Mouse (Mus musculus) ovary, postnatal 10 days (tissue): ENCODE data around the gene Bik.

Source experiments
- DNase-seq: peaks from one replicate; pipeline ENCODE4 v3.0.0; 2022; ENCODE audit warnings: low spot score

Bik gene

DNA sequence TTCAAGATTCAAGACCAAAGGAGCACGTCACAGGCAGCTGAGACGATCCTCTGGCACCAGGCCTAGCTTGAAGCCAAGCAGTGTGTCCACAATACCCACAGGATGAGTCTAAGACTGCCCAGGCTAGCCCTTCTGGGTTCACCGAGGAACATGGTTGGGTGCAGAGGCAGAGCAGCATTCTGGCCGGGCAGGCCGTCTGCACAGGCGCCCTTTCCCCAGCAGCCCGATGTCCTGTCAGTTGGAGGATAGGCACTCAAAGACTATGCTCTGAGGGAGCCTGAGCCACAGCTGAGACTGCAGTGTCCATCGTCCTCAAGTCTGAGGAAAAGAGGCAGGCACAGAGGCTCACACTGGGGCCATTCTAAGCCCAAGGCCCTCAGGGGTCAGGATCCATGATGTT, 20.5 kb downstream of the Bik start:
- no peak for DNase-seq

DNA sequence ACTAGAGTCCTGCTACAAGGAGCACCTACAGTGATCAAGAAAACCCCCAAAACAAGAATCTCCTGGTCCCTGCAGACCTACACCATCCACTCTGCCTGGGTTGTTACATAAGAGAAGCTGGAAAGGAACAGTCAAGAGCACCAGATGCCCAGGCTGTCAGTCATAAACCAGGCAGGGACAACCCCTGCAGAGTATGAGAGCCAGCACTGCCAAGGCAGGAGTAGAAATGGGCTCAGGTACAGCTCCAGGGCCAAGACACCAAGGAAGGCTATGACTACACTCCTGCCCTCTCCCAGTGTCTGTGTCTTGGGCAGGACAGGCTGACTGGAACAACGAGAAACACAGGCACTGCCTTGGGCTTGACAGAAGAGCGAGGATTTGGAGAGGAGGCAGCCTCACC, 23.5 kb downstream of the Bik start:
- no peak for DNase-seq

DNA sequence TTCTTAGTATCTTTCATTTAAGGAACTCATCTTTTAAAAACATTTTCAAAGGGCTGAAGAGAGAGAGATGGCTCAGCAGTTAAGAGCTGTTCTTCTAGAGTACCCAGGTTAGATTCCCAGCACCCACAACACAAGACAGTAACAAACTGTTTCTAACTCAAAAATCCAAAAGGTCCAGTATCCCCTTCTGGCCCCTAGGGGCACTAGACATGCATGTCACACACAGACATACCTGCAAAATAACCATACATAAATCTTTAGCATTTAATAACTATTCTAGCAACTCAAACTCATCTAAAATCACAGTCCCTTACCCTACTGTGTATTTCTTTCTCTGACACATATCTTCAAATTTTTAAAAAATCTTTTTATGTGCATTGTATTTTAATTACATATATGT, 27.2 kb downstream of the Bik start:
- no peak for DNase-seq

DNA sequence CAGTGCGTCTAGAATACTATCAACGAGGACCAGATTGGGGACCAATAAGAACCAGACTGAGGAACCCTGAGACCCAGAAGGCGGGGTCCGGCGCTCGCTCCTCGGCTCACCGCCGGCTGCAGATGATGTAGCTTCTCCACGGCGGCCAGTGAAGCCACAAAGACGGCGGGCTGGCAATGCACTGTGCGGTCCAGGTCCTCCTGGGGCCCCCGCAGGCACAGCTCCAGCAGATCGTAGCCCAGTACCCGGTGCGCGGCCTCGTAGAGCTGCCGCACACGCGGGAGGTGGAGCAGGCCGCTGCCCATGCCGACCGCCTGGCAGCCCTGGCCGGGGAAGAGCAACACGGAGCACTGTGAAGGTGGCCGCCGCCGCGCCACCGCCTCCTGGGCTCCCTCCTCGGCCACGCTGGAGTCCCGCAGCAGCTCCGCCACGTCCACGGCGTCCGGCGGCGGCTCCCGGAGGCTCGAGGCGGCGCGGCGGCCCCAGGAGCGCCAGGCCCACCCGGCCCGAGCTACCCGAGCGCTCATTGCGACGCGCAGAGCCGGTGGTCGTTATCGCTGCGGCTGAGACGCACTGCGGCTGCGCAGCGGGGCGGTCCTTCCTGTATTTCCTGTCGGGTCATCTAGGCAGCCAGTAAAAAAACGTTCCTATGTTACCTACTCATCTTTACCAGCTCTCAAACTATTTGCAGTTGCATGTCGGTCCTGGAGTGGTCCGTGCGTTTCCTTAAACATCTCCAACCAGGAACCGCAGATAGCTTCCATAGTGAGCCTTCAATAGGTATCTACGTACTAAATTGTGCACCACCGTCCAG, 28.7 kb downstream of the Bik start:
- DNase-seq: peak; percentile 64

DNA sequence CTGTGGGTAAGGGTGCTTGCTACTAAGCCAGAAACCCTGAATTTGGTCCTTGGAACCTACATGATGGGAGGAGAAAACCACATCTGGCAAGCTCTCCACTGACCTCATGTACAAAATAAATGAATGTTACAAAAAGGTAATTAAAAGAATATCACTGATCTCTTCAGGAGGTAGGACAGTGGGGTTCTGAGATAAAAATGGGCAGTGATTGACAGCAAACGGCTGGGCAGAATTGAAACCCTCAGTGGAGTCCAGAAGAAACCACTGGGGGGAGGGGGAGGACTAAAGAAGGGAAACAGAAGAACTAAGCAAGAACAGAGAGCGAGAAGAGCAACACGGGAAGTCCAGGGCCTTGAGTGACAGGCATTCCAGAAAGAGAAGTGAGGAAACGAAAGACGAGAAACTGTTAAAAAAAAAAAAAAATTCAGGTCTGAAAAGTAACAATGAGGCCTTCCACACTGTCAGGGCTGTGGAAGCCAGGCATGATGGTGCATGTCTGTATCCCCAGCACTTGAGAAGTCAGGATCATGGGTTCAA, 34.3 kb downstream of the Bik start:
- no peak for DNase-seq

DNA sequence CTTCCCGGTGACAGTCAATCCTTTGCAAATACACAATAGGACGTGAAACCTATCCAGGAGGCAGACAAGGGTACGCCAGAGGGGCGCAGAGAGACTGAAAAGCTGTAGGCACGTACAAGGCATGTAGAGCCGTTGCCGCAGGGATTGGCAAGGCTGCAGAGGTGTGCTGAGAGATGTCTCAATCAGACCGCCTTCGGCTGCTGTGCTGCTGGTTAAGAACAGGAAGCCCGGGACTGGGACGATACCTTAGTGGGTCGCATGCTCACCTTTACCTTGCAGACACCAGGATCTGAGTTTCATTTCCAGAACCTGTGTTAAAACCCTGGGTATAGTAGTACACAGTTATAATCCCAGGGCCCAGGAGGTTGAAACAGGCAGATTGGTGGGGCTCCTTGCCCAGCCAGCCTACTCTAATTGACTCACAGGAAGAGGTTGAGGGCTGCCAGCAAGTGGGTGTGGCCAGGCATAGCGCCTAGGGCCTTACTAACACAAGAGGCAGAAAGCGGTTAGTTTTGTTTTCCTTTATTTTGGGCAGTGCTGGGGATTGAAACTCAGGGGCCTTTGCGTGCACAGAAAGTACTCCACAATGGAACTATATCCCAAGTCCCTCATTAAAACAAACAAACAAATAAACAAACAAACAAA, 36.1 kb downstream of the Bik start:
- peak; percentile 50 for DNase-seq

DNA sequence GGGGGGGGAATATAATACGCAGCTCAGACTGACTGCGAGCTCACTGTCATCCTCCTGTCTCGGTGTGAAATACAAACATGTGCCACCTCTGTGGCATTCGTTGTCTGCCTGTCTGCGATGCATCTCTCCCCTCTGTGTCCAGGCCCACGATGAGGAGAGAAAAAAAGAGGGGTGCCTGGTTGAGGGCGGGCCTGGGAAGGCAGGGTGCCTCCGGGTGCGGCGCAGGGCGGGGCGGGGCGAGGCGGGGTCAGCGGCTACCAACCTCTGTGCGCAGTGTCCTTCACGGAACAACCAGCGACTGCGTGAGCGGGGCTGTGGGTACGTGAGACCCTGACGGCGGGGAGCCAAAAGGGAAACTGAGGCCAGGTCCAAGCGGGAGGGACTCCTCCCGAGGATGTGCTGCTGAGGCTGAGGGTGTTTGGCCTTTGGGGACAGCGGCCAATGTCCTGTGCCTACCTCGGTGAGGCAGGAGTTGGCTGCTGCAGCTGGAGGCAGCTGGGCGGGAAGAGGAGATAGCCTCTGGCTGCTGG, 36.7 kb downstream of the Bik start, which contains the start of the genes Tspo and Mcat:
Tspo (plus strand) TSS at position 266 of the 530 bp plus-strand sequence.
Mcat (minus strand) TSS at position 461 of the 530 bp plus-strand sequence.
- DNase-seq: peak; percentile 44

DNA sequence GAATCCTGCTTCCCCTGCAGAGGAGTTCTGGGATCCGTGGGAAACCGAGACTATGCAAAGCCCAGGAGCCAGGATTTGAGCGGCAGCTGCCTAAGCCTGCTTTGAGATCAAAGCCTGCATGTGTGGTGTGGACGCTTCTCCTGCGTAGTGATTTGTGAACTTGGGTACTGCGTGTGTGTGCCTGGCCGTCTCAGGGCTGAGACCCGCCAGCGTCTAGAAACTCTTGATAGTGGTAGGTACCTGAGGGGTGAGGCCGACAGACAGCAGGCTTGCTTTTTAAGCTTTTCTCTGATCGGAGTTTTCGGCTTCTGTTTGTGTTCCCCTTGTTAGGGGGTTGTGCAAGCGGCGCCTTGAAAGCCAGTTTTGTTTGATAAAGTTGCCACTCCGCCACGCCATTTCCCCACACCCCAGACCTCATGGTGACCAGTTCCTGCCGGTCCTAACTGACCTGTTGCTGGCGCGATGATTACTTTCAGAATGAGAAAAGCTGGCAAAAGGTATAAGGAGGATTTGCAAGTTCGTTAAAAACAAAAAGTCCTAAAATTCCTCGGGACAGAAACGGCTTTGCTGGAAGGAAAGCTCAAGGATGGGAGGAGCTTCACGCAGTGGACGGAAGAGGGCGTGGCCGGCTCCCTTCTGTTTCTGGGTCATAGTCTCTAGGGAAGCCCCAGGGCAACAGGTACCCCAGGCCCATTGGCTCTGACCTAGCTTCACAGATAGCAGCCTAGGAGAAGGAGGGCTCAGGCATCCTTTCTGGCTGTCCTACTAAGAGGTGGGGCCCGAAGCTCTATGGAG, 37.4 kb downstream of the Bik start:
- peak; percentile 22 for DNase-seq

DNA sequence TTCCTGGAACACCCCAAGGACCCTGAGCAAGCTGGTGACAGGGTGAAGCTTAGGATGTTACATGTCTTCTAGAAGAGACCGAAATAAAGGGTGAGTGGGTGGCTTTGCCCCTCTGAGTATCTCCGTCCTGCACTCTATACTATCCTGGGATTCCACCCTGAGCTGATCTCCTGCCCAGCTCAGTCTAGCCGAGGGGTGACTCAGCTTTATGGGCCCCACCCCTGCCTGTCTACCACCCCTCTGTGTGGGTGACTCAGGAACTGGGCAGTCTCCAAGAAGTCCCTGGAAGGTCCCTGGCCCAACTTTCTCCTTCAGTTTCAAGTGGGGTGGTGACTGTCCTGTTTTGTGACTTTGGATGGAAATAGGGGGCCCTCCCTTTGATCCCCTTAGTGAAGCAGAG, 38.8 kb downstream of the Bik start:
- DNase-seq: no peak

DNA sequence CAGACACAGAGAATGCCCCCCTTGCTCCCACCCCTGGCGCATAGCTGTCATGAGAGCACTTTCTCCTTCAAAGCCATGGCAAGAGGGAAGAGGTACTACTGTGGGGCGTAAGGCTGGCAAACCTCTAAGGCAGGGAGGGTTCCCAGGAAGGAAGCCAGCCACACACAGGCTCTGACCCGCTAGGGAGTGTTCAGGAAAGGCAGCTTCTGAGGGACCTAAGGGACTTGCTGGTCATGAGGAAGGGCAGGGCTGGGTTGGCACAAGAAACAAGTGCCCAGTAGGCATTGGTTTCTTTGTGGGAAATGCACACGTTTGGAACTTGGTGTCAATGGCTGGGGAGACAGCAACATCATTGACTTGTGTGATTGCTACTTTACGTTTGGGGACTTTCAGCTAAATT, 39.3 kb downstream of the Bik start:
- no peak for DNase-seq

DNA sequence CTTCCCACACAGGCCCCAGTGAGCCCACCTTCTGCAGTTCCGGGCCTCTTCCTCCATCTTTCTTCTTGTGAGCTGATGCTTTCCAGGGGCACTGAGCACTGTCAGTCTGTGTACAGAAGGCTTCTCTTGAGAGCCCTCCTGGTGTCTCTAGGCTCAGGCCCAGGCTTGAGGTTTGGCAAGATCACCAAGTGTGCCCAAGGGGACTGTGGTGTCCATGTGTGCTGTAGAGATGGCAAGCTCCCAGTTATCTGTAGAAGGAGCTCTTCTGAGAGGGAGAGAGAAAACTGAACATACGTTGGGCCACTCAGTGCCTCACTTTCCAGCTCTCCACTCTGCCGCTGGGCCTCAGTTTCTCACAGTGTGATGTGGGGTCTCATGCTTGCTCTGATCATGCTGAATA, 41.1 kb downstream of the Bik start:
- no peak for DNase-seq

DNA sequence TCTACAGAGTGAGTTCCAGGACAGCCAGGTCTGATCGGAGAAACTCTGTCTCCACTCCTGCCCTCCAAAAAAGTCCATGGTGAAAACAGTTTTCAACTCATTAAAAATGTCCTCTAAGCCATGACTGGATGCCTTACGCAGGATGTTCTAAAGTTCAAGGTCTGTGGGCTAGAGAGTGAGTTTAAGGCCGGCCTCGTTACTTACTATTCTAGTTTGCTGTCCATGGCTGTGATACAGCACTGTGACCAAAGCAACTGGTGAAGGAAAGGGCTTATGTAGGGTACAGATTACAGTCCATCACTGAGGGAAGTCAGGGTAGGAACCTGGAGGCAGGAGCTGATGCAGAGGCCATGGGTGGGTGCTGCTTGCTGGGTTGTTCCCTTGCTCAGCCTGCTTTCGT, 41.9 kb downstream of the Bik start:
- no peak for DNase-seq

DNA sequence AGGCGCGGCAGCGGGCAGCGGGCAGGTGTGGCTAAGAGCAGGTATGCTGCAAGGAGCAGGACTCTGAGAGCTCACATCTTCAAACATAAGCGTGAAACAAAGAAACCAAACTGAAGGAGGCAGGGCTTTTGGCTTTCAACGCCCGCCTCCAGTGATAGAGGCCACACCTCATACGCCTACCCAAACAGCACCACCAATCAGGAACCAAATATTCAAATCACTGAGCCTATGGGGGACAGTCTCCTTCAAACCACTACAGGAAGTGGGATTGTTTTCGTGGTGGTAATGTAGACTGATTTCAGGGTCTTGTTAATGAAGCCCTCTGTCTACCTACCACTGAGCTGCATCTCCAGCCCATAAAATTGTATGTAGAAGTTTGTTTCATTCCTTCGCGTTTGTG, 43.0 kb downstream of the Bik start:
- DNase-seq: no peak

DNA sequence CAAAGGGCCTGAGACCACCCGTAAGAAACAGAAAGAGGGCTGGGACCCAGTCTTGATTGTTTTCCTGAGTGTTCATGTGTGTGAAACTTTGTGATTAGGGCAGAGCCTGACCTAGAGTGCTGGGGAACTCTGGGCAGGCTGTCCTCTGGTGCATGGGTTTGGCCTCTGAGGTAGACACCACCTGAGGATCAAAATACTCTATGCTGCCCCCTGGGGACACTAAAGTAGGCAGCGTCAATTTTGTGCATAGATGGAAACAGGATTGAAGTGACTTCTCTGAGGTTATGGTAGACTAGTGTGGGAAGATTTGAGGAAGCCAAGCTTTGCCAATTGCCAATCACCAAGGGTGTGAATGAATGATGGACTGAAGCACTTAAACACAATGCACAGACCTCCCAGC, 44.0 kb downstream of the Bik start:
- DNase-seq: no peak

DNA sequence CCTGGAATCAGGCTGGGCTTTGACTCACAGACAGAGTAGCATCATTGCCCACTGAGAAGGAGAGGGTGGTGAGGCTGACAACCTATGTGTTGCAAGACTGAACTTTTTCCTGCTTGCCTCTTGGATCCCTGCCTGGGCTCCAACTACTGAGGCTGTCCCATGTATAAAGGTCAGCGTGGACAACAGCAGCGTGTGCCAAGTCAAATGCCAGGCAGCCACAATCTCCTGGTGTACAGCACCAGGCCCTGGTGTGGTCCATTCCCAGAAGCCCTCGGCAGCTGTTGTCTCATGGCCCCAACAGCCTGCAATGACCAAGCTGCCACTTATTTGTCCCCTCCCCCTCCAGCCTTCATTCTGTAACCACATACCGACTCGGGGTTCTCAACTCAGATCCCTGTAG, 45.0 kb downstream of the Bik start:
- DNase-seq: no peak

DNA sequence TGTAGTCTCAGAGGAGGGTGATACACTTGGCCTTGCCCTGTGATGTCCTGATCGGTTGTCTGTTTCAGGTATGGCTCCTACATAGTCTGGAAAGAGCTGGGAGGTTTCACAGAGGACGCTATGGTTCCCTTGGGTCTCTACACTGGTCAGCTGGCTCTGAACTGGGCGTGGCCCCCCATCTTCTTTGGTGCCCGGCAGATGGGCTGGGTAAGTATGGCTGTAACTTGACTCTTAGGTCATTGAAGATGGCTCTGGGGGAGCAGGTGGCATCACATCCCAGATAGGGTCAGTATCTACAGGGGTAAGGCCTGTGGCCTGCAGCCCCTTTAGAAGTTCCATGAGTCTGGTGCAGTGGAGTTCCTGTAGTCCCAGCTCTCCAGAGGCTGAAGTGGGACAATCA, 45.5 kb downstream of the Bik start:
- no peak for DNase-seq

DNA sequence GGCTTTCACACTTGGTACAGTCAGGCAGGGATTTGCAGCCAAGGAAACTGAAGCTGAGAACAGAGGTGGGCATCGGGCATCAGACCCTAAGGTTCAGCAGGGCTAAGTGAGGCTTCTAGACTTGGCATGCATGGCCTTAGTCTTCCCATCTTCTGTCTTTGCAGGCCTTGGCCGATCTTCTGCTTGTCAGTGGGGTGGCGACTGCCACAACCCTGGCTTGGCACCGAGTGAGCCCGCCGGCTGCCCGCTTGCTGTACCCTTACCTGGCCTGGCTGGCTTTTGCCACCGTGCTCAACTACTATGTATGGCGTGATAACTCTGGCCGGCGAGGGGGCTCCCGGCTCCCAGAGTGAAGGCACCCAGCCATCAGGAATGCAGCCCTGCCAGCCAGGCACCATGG, 46.9 kb downstream of the Bik start:
- DNase-seq: no peak

DNA sequence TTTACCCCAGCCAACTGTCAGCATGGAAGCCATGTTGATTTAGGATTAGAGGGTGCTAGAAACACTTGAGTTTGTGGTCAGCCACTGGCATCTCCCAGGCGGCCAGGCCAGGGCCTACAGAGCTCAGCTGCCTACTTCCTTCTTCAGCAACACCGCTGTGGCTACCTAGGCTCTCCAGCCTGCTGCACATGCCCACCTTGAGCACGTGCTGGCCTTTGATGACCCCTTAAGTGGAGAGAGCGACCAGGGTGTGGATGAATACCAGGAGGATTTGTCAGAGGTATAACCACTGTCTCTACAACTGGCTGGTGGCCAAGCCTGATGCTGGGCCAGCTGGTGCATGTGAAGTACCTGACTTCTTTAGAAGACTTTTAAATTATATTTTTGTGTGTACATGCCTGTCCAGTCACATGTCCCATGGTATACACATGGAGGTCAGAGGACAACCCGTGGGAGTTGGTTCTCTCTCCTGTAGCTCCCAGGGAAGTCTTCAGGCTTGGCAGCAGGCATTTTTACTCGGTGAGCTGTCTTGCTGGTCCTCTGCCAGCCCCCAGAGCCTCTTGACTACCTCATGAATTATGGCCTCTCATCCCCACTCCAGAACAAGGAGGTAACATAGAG, 48.2 kb downstream of the Bik start:
- DNase-seq: no peak

DNA sequence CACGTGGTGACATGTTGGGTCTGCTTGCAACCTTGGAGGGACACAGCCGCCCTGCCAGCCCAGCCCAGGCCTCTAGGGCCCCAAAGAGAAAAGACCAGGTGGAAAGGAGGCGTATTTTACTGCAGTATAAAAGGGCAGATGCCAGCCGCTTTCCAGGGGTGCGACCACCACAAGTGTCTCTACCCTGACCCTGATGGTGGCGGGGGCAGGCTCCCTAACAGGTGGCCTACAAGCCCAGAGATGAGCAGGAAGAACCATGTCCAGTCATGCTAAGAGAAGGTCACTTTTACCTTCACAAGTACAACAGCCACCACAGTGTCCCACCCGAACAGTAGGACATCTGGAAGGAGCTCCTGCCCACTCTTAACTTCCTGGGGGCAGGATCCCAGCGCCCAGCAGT, 48.9 kb downstream of the Bik start:
- no peak for DNase-seq

DNA sequence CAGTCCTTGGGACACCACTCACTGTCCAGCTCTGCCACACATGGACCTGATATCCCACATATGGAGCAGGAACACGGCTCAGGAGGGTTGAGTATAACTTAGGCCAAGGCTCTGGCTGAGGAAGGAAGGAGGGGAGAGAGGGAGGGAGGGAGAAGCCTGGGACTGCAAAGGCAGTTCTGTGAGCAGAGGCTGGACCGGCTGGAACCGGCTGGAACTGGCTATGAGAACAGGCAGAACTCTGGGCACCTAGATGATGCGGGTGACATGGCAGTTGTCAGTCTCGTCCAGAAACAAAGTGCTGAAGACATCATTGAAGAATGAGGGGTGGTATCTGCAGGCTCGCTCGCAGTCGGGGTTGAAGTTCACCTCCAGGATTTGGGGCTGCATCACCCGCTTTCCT, 50.0 kb downstream of the Bik start:
- no peak for DNase-seq

DNA sequence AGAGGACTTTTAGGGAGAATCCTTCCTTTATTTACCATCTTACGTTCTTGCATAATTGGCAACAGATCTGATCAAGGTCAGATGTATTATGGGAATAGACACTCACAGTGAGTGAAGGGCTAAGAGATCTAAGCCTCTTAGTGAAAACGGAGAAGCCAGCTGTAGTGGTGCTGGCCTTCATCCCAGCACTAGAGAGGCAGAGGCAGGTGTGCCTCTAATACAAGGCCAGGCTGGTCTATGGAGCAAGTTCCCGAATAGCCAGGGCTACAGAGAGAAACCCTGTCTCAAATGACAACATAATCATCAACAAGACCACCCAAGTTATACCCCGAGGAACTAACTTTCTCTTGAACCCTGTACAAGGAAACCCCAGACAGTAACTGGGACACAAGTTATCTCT, 56.3 kb downstream of the Bik start:
- DNase-seq: no peak
